Mouse (Mus musculus) hindbrain, embryonic 14.5 days (tissue): ENCODE measurements at regions not wholly inside any gene's neighbourhood (a gene's known extent, or its start where the extent isn't known, plus 50 kb on each side); places are given as distances from the start of the nearest gene placed in this dataset.

Experiments
- ATAC-seq: fragments of 200-750 bp; cut with Nextera tagmentation; 2 replicates; pipeline ENCODE4 v1.8.0; 2017; ENCODE audit warnings: moderate number of reproducible peaks, mild to moderate bottlenecking, moderate TSS enrichment, moderate library complexity; ENCODE audit not compliant: low FRiP score
- DNase-seq: peaks from one replicate; pipeline ENCODE4 v3.0.0-alpha.2; 2015; ENCODE audit warnings: low spot score
- H3K27ac ChIP-seq: fragments of 300-500 bp; sonication (generic); 2 replicates; pipeline ENCODE4 v1.5.1; 2014; ENCODE audit warnings: mild to moderate bottlenecking, moderate library complexity
- H3K27me3 ChIP-seq: fragments of 300-500 bp; sonication (generic); 2 replicates; pipeline ENCODE4 v1.6.1; 2014; ENCODE audit warnings: mild to moderate bottlenecking, low read length, mixed read lengths; ENCODE audit not compliant: control insufficient read depth, insufficient read depth
- H3K36me3 ChIP-seq: fragments of 300-500 bp; sonication (generic); replicated peaks from 2 replicates; pipeline ENCODE4 v1.6.1; 2014; ENCODE audit not compliant: control insufficient read depth, insufficient read depth
- H3K4me1 ChIP-seq: fragments of 300-500 bp; sonication (generic); replicated peaks from 2 replicates; pipeline ENCODE4 v1.6.1; 2014; ENCODE audit warnings: antibody characterized with exemption, low read length, mixed read lengths; ENCODE audit not compliant: control insufficient read depth, insufficient read depth
- H3K4me2 ChIP-seq: fragments of 300-500 bp; sonication (generic); replicated peaks from 2 replicates; pipeline ENCODE4 v1.6.1; 2014; ENCODE audit warnings: mild to moderate bottlenecking, moderate library complexity
- H3K4me3 ChIP-seq: fragments of 300-500 bp; sonication (generic); replicated peaks from 2 replicates; pipeline ENCODE4 v1.5.1; 2014; ENCODE audit warnings: mild to moderate bottlenecking, low read length
- H3K9ac ChIP-seq: fragments of 300-500 bp; sonication (generic); 2 replicates; pipeline ENCODE4 v1.6.1; 2014
- H3K9me3 ChIP-seq: fragments of 300-500 bp; sonication (generic); 2 replicates; pipeline ENCODE4 v1.6.1; 2016; ENCODE audit warnings: low read length; ENCODE audit not compliant: control insufficient read depth
- WGBS: fragments of 180-500 bp; shearing (Covaris S2); extraction: QIAGEN DNeasy Blood & Tissue Kit; methylation state at CpG from one replicate; pipeline ENCODE4 v1.1.7; 2014; 5-methylcytosine and 5-hydroxymethylcytosine counted together

- no peak overlapping the region for H3K9ac ChIP-seq
- DNase-seq (no peak), ATAC-seq (peak; percentile 53; the same call in 1 of the 2 replicates)
- no peaks in the 10 kb centered on the region for H3K9me3 ChIP-seq
- peaks cover 7% of the 10 kb centered on the region for H3K4me1 ChIP-seq
- no peaks in the 10 kb centered on the region for H3K27me3 ChIP-seq
- no peaks in the 10 kb centered on the region for H3K36me3 ChIP-seq
- no peak overlapping the region for H3K27ac ChIP-seq
- no peak overlapping the region for H3K4me3 ChIP-seq
- WGBS: 32% methylated on average over 12 of the region's 12 CpGs
- H3K4me2 ChIP-seq: peak overlapping the region; percentile 24; the same call in 1 of the 2 replicates
These were observed 252.7 kb upstream of the Dnajc24 start for GRCm38 (mm10) chr2:106256012-106256411.

- Histone ChIP-seq H3K9ac (no peak overlapping the region), H3K4me3 (no peak overlapping the region), H3K36me3 (no peaks in the 10 kb centered on the region), H3K27me3 (no peaks in the 10 kb centered on the region), H3K9me3 (no peaks in the 10 kb centered on the region), H3K4me1 (no peaks in the 10 kb centered on the region), H3K27ac (no peak overlapping the region), H3K4me2 (no peak overlapping the region)
- WGBS: 64% methylated on average over 4 of the region's 4 CpGs
- DNase-seq: no peak
- ATAC-seq: no peak
These were observed 231.0 kb upstream of the Dnajc24 start for GRCm38 (mm10) chr2:106234358-106234757.

GRCm38 (mm10) chr2:106231136-106231535 is 227.8 kb upstream of the Dnajc24 start:
- Histone ChIP-seq H3K27me3 (no peaks in the 10 kb centered on the region), H3K4me3 (no peak overlapping the region), H3K9me3 (no peaks in the 10 kb centered on the region), H3K27ac (no peak overlapping the region), H3K4me2 (no peak overlapping the region), H3K9ac (no peak overlapping the region), H3K36me3 (no peaks in the 10 kb centered on the region), H3K4me1 (no peaks in the 10 kb centered on the region)
- DNase-seq (no peak), ATAC-seq (peak; percentile 11; the same call in 1 of the 2 replicates)
- WGBS: 82% methylated on average over 5 of the region's 5 CpGs

GRCm38 (mm10) chr2:106230021-106230420 is 226.7 kb upstream of the Dnajc24 start:
- no peak for DNase-seq
- H3K27ac ChIP-seq: no peak overlapping the region
- 85% methylated on average over 3 of the region's 3 CpGs for WGBS
- no peaks in the 10 kb centered on the region for H3K27me3 ChIP-seq
- no peaks in the 10 kb centered on the region for H3K9me3 ChIP-seq
- ATAC-seq: no peak
- no peak overlapping the region for H3K4me3 ChIP-seq
- H3K36me3 ChIP-seq: no peaks in the 10 kb centered on the region
- no peak overlapping the region for H3K9ac ChIP-seq
- no peaks in the 10 kb centered on the region for H3K4me1 ChIP-seq
- H3K4me2 ChIP-seq: no peak overlapping the region

GRCm38 (mm10) chr2:106228249-106228648 is 224.9 kb upstream of the Dnajc24 start:
- ATAC-seq (no peak; the same call in 1 of the 2 replicates), DNase-seq (no peak)
- H3K4me2 ChIP-seq: no peak overlapping the region
- 65% methylated on average over 1 of the region's 1 CpGs for WGBS
- H3K4me3 ChIP-seq: no peak overlapping the region
- no peaks in the 10 kb centered on the region for H3K36me3 ChIP-seq
- no peak overlapping the region for H3K27ac ChIP-seq
- H3K9me3 ChIP-seq: no peaks in the 10 kb centered on the region
- no peak overlapping the region for H3K9ac ChIP-seq
- H3K4me1 ChIP-seq: no peaks in the 10 kb centered on the region
- no peaks in the 10 kb centered on the region for H3K27me3 ChIP-seq

- DNase-seq (no peak), ATAC-seq (no peak)
- no peaks in the 10 kb centered on the region for H3K4me1 ChIP-seq
- no peak overlapping the region for H3K4me2 ChIP-seq
- WGBS: 95% methylated on average over 3 of the region's 3 CpGs
- no peak overlapping the region for H3K4me3 ChIP-seq
- H3K9ac ChIP-seq: no peak overlapping the region
- H3K36me3 ChIP-seq: no peaks in the 10 kb centered on the region
- no peak overlapping the region for H3K27ac ChIP-seq
- H3K9me3 ChIP-seq: no peaks in the 10 kb centered on the region
- H3K27me3 ChIP-seq: no peaks in the 10 kb centered on the region
These were observed 212.8 kb upstream of the Dnajc24 start for GRCm38 (mm10) chr2:106216169-106216568.

GRCm38 (mm10) chr2:106213740-106214139 is 210.4 kb upstream of the Dnajc24 start:
- WGBS: 50% methylated on average over 4 of the region's 4 CpGs
- H3K27ac ChIP-seq: no peak overlapping the region
- ATAC-seq (no peak), DNase-seq (no peak)
- no peaks in the 10 kb centered on the region for H3K9me3 ChIP-seq
- H3K4me2 ChIP-seq: no peak overlapping the region
- H3K27me3 ChIP-seq: no peaks in the 10 kb centered on the region
- H3K9ac ChIP-seq: no peak overlapping the region
- no peaks in the 10 kb centered on the region for H3K36me3 ChIP-seq
- no peaks in the 10 kb centered on the region for H3K4me1 ChIP-seq
- H3K4me3 ChIP-seq: no peak overlapping the region

- no peak for DNase-seq
- Histone ChIP-seq H3K36me3 (no peaks in the 10 kb centered on the region), H3K9me3 (no peaks in the 10 kb centered on the region), H3K4me2 (no peak overlapping the region), H3K27me3 (no peaks in the 10 kb centered on the region), H3K27ac (no peak overlapping the region), H3K9ac (no peak overlapping the region), H3K4me3 (no peak overlapping the region), H3K4me1 (no peaks in the 10 kb centered on the region)
- 83% methylated on average over 1 of the region's 1 CpGs for WGBS
- no peak for ATAC-seq
These were observed 207.4 kb upstream of the Dnajc24 start for GRCm38 (mm10) chr2:106210773-106211172.

- WGBS: 72% methylated on average over 4 of the region's 4 CpGs
- Histone ChIP-seq H3K9me3 (no peaks in the 10 kb centered on the region), H3K36me3 (no peaks in the 10 kb centered on the region), H3K4me2 (no peak overlapping the region), H3K27me3 (no peaks in the 10 kb centered on the region), H3K27ac (no peak overlapping the region), H3K9ac (no peak overlapping the region), H3K4me1 (no peaks in the 10 kb centered on the region), H3K4me3 (no peak overlapping the region)
- DNase-seq: no peak
- no peak for ATAC-seq
These were observed 205.5 kb upstream of the Dnajc24 start for GRCm38 (mm10) chr2:106208767-106209250.

GRCm38 (mm10) chr2:106200130-106200529 is 196.8 kb upstream of the Dnajc24 start:
- Histone ChIP-seq H3K27me3 (no peaks in the 10 kb centered on the region; the same call in 1 of the 2 replicates), H3K27ac (no peak overlapping the region), H3K4me1 (peaks cover 4% of the 10 kb centered on the region), H3K9ac (no peak overlapping the region), H3K36me3 (no peaks in the 10 kb centered on the region), H3K9me3 (0 out of 2 replicates have a peak, but pooled peaks cover 6% of the 10 kb centered on the region), H3K4me2 (no peak overlapping the region), H3K4me3 (no peak overlapping the region)
- 98% methylated on average over 2 of the region's 2 CpGs for WGBS
- DNase-seq (no peak), ATAC-seq (no peak)
